Mouse (Mus musculus) thymus, adult 2 months (tissue): Measurements from ENCODE around the gene Nicn1. TPM values are rescaled to one million over a fixed set of nuclear protein-coding genes. Genes with fewer than 3 reads are reported as not detected.

Experiments used
- DNase-seq: peaks from one replicate; pipeline ENCODE4 v3.0.0; 2021
- H3K27ac ChIP-seq: fragments of 200-500 bp; 2 replicates; pipeline ENCODE4 v1.5.1; 2012; ENCODE audit warnings: low read length, control low read depth; ENCODE audit not compliant: control insufficient read depth, insufficient read depth
- H3K27me3 ChIP-seq: fragments of 200-500 bp; 2 replicates; pipeline ENCODE4 v1.6.1; 2012; ENCODE audit warnings: mild to moderate bottlenecking, low read length, moderate library complexity, mixed read lengths; ENCODE audit not compliant: control insufficient read depth, insufficient read depth
- H3K36me3 ChIP-seq: fragments of 200-500 bp; 2 replicates; pipeline ENCODE4 v1.6.1; 2012; ENCODE audit warnings: mild to moderate bottlenecking, low read length, moderate library complexity; ENCODE audit not compliant: control insufficient read depth, insufficient read depth
- H3K4me1 ChIP-seq: fragments of 200-500 bp; replicated peaks from 2 replicates; pipeline ENCODE4 v1.6.1; 2012; ENCODE audit warnings: low read length; ENCODE audit not compliant: control insufficient read depth, insufficient read depth
- H3K4me3 ChIP-seq: fragments of 200-500 bp; 2 replicates; pipeline ENCODE4 v1.5.1; 2012; ENCODE audit warnings: mild to moderate bottlenecking, low read length, control low read depth, moderate library complexity; ENCODE audit not compliant: control insufficient read depth, insufficient read depth
- CTCF ChIP-seq: fragments of 200-500 bp; IDR thresholded peaks from 2 replicates; pipeline ENCODE4 v1.5.1; 2012; ENCODE audit warnings: mild to moderate bottlenecking, control low read depth, low read length, moderate library complexity, borderline replicate concordance; ENCODE audit not compliant: control insufficient read depth, poor library complexity, insufficient read depth; ENCODE audit errors: extremely low read depth
- POLR2A ChIP-seq: fragments of 200-500 bp; IDR thresholded peaks from 2 replicates; pipeline ENCODE4 v1.6.1; 2012; ENCODE audit warnings: mild to moderate bottlenecking, low read length, control low read depth, moderate library complexity; ENCODE audit not compliant: control insufficient read depth, poor library complexity, insufficient read depth; ENCODE audit errors: extremely low read depth
- WGBS: fragments of 180-500 bp; shearing (Covaris S2); methylation state at CpG from one replicate; pipeline ENCODE4 v1.1.7; 2018; 5-methylcytosine and 5-hydroxymethylcytosine counted together
- polyA plus RNA-seq: library from polyadenylated mRNA; depleted of rRNA; stranded (reverse); fragments of >200 nt; gene quantifications from 2 replicates; pipeline ENCODE4 v1.2.3, GENCODE M21; 2012; rRNA removed

Gene Nicn1
- polyA plus RNA-seq = 9.0 and 9.2 TPM in 2 replicates

- H3K27me3 ChIP-seq = no peaks in the 10 kb centered on the region
- no peak for TF ChIP-seq CTCF
- peak; percentile 60; the same call in 1 of the 2 replicates for TF ChIP-seq POLR2A
- WGBS = 2% methylated on average over 32 of the region's 32 CpGs
- H3K4me3 ChIP-seq = peak within 1 kb of the TSS; percentile 60
- peak; percentile 89 for DNase-seq
- no peak within 1 kb of the TSS for H3K27ac ChIP-seq
- H3K4me1 ChIP-seq = 0 out of 2 replicates have a peak, but pooled peaks cover 2% of the 10 kb centered on the region
- no peaks in the 10 kb centered on the region for H3K36me3 ChIP-seq
Observed at GRCm38 (mm10) chr9:108290016-108290750, at the start of gene Nicn1. Gene Nicn1 (plus strand): TSS chr9:108290429.

- WGBS = 97% methylated on average over 3 of the region's 3 CpGs
- Histone ChIP-seq H3K4me3 (no peak overlapping the region), H3K36me3 (no peaks in the 10 kb centered on the region), H3K27ac (no peak overlapping the region), H3K4me1 (no peaks in the 10 kb centered on the region), H3K27me3 (no peaks in the 10 kb centered on the region)
- DNase-seq = no peak
- TF ChIP-seq POLR2A (no peak), CTCF (no peak)
Observed at GRCm38 (mm10) chr9:108244540-108244939, 45.7 kb upstream of the Nicn1 start.

- TF ChIP-seq POLR2A = no peak
- TF ChIP-seq CTCF = no peak
- H3K27ac ChIP-seq = no peak overlapping the region
- H3K4me3 ChIP-seq = no peak overlapping the region
- DNase-seq = no peak
- no peaks in the 10 kb centered on the region for H3K27me3 ChIP-seq
- H3K36me3 ChIP-seq = no peaks in the 10 kb centered on the region
- H3K4me1 ChIP-seq = no peaks in the 10 kb centered on the region
- 79% methylated on average over 3 of the region's 3 CpGs for WGBS
Observed at GRCm38 (mm10) chr9:108244984-108245383, 45.2 kb upstream of the Nicn1 start.

- DNase-seq = no peak
- Histone ChIP-seq H3K27ac (no peak overlapping the region), H3K27me3 (no peaks in the 10 kb centered on the region), H3K4me1 (no peaks in the 10 kb centered on the region), H3K36me3 (peaks cover 10% of the 10 kb centered on the region), H3K4me3 (no peak overlapping the region)
- TF ChIP-seq CTCF = no peak
- no peak for TF ChIP-seq POLR2A
- WGBS = 89% methylated on average over 5 of the region's 5 CpGs
Observed at GRCm38 (mm10) chr9:108248957-108249356, 41.3 kb upstream of the Nicn1 start.

GRCm38 (mm10) chr9:108251877-108252276 lies 38.4 kb upstream of the Nicn1 start:
- Histone ChIP-seq H3K36me3 (peaks cover 10% of the 10 kb centered on the region), H3K27ac (no peak overlapping the region), H3K4me3 (no peak overlapping the region), H3K27me3 (no peaks in the 10 kb centered on the region), H3K4me1 (no peaks in the 10 kb centered on the region)
- DNase-seq = no peak
- 98% methylated on average over 6 of the region's 6 CpGs for WGBS
- no peak for TF ChIP-seq POLR2A
- TF ChIP-seq CTCF = no peak

GRCm38 (mm10) chr9:108252766-108253165 lies 37.5 kb upstream of the Nicn1 start:
- WGBS = 97% methylated on average over 7 of the region's 7 CpGs

More at GRCm38 (mm10) chr9:108252766-108253165, 37.5 kb upstream of the Nicn1 start:
- DNase-seq = no peak
- Histone ChIP-seq H3K36me3 (peaks cover 10% of the 10 kb centered on the region), H3K4me3 (no peak overlapping the region), H3K4me1 (no peaks in the 10 kb centered on the region), H3K27me3 (no peaks in the 10 kb centered on the region), H3K27ac (no peak overlapping the region)
- TF ChIP-seq POLR2A = no peak
- TF ChIP-seq CTCF = no peak
